Mouse (Mus musculus): ENCODE data around the gene Ccdc33.

Gene Ccdc33

DNA sequence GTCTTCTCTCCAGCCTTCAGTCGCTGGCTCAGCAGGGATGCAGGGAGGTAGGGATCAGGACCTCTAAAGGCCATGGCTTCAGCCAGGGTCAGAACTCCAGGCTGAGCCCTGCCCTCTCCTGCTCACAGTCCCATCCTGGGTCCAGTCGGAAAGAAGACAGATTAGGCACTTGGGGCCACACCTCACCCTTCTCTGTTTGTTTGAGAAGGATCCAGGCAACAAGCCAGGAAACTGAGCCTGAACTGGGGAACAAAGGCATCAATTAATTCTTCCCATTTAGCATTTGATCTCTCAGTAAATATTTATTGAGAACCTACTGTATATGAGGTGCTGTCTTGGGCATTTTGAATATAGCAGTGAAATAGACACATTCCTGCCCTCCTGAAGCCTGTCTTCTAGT, at the start of gene Ccdc33:
Gene Ccdc33 (minus strand): TSS at position 153 of the 400 bp plus-strand sequence.
- no peak for DNase-seq (ENCODE audit: extremely low spot score)

DNA sequence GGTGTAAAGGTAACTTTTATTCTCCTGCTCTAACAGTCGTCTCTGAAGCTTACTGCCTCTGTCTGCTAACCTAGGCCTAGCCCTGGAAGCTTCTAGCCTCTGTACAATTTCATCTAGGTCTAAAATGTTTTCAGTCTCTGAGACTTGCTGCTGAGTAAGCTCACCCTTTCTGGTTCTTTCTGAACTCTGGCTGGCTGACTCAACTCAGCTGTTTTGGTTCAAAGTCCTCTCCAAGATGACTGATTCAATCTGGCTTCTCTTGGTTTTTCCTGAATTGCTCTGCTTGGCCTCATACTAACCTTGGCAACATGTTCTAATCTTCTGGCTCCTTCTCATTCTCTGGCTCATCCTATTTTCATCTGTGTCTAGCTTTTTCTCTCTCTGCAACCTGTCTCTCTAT, 47.2 kb upstream of the Ccdc33 start:
- DNase-seq (ENCODE audit: extremely low spot score), result no peak

DNA sequence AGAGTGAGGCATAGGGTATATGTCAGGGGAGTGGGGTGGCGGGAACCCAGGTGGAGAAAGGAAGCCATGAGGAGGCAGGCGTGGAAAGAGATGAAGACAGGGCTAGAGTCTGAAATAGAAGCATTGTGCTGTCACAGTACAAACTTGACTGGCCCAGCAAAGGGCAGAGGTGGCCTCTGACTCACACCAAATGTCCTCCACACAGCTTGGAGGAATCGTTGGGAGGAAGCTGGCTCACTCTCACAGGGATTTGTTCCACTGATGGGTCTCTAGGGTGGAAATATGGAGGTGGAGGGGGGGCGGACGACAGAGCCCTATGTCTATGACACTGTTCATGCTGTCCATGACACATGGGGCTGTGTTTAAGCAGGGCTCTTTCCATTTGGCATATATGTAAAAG, 44.5 kb upstream of the Ccdc33 start:
- no peak for DNase-seq (ENCODE audit: extremely low spot score)

DNA sequence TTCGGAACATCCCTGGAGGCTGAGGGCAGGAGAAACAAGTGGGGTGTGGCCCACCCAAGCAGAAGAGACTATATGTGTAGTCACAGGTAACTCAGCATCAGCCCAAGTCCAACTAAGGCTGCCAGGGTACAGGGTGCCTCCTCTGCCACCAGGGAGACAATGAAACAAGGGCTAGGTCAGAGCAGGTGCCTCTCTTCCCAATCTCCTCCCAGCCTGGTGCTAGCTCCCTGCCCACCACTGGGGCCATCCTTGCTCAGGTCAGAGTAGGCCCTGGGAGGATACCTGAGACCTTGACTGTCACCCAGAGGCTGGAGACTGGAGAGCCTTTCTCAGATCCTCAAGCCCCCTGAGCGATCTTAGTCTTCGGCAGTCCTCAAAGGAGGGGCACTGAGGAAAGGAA, 43.5 kb upstream of the Ccdc33 start:
- DNase-seq (ENCODE audit: extremely low spot score), result no peak

DNA sequence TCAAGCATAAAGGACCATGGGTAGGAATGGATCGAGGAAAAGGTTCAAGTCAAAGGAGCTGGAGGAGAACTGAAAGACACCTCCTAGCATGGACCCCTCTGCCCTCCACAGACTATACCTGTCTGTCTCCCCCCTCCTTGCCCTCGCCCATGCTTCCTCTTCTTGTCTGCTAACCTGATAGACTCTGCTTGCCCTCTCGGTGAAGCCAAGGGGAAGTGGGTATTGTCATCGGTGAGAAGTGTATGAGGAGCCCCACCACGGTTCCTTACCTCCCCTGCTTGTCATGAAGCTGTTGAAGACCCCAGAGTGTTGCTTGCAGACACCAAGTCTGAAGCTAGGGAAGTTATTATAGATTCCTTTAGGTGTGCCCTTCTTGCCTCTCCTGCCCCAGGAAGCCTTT, 41.7 kb upstream of the Ccdc33 start:
- DNase-seq (ENCODE audit: extremely low spot score), result no peak

DNA sequence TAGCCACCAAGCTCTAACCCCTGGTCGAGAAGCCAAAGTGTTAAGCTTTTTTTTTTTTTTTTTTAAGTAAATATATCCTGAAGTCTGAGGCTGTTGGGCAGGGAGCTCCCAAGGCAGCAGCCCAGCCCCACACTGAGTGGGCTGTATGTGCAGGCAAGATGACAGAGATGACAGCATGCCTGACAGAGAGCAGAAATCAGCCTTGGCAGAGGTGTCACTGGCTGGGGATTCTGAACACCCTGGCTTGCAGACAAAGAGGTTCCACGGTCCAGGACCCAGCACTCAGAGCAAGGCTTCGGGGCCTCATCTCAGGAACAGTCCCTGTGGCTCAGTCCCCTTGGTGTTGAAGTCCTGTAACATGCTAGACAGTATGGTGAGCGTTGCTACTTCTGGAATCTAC, 41.2 kb upstream of the Ccdc33 start:
- DNase-seq (ENCODE audit: extremely low spot score), result no peak

DNA sequence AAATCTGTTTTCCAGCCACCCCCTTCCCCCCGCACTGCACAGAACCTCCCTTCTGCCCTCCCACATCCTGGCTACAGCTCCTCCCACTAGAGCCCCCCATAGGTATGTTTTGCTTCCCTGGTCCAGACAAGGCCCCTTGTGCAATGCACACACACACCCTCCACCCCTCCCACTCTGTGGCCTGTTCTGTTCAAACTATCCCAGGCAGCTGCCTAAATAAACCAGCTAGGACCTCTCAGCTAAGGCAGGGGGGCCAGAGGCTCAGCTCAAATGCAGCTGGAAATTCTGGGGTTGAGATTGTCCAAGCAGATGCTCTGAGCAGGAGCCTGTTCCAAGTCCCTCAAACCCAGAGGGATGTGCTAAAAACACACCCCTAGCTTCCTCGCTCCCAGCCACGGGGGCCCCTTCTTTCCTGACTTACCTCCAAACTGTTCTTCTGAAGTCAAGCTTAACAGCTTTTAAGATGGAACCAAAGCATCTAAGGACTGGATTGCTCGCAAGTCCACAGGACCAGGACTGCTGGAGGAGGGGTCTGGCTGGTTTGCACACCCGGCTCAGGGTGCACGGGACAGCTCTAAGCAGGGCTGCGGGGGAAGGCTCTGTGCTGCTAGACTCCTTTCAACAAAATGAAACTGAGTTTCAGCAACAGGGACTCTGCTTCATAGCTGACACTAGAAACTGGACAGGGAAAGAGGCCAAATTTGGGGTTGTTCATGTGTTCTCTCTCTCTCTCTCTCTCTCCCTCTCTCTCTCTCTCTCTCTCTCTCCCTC, 40.1 kb upstream of the Ccdc33 start:
- peak; percentile 46 for DNase-seq (ENCODE audit: extremely low spot score)

DNA sequence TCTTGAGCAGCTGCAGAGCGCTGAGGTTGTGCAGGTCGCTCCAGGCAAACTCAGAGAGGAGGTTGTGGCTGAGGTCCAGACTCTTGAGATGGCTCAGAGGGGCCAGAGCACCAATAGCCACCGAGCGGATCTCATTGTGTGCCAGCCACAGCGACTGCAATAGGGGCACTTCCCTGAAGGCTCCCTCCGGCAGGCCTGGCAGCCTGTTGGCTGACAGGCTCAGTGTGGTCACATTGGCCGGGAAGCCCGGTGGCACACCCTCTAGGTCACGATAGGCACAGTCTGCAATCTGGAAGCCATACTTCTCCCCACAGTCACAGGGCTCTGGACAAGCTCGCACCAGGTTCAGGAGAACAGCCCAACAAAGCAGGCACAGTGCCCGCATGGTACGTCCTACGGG, 39.2 kb upstream of the Ccdc33 start:
- no peak for DNase-seq (ENCODE audit: extremely low spot score)

DNA sequence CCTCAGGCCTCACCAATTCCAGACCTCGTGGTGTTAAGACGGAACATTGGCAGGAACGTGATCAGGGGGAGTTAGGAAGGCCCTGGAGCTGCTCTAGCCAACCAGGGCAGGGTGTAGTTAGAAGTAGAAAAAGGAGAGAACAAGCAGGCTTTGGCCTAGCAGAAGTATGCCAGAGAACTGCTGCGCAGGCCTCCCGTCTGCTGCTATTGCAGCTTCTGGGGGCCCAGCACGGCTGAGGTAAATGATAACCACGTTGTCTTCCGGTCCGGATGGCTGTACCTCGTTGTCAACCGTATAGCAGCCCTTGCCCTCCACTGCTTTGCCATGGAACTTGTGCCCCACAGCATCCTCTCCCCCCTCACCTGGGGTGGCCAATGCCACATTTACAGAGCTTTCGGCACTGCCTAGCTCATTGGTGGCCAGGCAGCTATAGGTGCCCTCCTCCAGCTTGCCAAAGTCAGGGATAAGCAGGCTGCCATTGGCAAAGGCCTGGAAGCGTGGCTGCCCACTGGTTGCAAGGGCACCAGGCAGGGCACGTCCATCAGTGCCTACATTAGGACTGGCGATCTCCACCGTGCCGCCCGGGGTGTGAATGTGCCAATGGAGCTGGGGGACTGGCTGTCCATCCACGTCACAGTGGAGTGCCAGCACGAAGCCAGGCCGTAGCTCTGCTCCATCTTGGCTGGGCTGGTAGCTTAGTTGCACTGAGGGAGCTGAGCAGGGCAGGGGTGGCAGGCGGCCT, 38.4 kb upstream of the Ccdc33 start:
- no peak for DNase-seq (ENCODE audit: extremely low spot score)

DNA sequence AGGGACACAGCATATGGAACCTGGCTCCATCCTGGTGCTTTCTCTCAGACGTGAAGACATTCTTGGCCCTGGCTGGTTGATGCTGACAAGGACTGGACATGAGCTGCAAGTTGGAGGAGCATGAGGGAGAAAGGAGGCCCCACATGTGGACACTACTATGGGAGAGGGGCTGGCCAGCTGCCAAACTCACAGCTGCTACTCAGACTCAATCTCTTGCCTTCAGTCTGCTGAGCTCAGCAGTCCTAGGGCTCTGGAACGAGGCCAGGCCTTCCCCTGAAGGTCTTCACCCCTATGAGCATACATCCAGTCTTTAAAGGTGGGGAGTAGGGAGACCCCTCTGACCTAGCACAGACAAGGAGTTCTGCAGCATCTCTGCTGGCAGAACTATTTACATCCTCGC, 36.7 kb upstream of the Ccdc33 start:
- DNase-seq (ENCODE audit: extremely low spot score), result no peak

DNA sequence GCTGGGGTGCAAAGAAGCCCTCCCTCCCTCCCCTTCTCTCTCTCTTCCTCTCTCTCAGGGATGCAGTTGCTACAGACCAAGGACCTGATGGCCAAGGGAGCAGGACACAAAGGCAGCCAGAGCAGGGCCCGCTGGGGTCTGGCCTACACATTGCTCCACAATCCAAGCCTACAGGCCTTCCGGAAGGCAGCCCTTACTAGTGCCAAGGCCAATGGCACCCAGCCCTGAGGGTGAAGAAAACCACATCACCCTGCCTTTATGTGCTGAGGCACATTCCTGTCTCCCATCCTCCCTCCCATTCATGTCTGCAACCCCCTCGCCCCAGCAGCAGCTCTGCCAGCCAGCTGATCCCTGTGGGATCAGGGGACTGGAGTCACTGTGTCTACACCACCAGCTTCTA, 34.5 kb upstream of the Ccdc33 start:
- DNase-seq (ENCODE audit: extremely low spot score), result no peak

DNA sequence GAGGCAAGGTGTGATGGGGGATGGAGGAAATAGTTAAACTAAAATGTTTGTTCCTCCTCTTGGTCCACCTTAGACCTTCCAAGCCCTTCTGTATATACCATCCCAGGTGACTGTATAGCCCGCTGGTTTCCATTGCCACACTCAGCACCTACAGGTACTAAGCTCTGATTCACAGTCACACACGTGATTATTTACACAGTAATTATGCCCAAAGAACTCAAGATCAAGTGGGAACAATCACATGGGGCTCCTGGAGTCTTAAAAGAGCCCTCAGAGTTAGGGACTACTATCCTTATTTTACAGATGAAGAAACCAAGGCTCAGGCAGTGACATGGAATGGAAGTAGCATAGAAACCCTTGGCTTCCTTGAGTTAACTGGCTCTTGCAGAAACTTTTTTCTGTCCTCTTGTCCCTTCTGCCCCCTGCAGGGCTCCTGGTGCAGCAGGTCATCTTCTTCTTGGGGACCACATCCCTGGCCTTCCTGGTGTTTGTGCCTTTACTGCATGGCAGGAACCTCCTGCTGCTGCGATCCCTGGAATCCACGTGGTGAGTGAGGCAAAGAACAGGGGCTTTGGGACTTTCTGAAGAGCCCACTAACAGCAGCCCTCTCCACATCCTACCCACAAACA, 32.2 kb upstream of the Ccdc33 start:
- DNase-seq (ENCODE audit: extremely low spot score), result no peak

DNA sequence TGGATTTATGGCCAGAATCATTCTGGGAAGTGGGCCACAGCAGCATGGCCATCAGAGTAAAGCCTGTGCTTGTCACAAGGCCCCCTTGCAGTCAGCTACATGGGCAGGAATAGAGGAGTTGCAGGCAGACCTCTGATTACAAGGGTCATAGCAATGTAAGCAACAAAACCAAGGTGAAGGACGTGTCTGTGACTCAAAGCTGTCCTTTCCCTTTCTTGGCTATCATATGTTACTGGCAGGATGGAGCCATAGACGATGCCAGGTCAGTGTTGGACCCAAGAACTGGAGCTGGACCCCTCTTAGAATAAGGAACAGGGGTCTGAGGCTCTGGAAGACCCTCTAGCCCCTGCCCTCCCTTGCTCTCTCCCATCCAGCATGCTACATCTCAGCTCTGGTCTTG, 30.2 kb upstream of the Ccdc33 start:
- DNase-seq (ENCODE audit: extremely low spot score), result no peak

DNA sequence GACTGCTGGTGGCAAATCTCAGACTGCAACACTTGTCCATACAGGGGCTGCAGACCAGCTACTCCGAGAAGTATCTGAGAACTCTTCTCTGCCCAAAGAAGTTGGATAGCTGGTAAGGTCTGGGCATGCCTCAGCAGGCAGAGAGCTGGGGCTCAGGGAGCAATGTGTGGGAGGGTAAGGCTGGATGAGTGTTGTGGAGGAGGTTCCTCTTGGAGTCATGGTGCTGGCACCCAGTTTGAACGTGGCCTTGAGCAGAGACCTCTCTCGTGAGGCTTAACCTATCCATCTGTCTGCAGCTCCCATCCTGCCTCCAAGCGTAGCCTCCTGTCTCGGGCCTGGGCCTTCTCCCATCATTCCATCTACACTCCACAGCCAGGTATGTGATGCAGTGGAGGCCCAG, 26.8 kb upstream of the Ccdc33 start:
- DNase-seq (ENCODE audit: extremely low spot score), result no peak

DNA sequence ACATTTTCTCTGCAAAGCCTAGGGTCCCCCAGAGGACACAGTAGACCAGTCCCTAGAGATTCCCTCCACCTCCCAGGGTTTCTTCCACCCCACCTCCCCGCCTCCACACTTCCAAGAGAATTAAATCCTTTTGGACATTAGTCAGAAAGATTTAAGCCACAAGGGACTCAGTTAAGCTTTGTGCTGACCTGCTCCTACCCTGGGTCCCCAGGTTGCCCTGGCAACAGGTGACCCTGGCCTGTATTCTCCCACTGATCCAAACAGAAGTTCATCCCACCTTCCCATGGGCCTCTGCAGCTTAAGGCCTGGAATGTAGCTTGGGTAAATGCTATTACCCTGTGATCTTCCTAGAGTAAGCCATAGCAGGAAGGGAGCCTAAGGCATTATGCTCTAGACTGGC, 26.0 kb upstream of the Ccdc33 start:
- peak; percentile 52 for DNase-seq (ENCODE audit: extremely low spot score)

DNA sequence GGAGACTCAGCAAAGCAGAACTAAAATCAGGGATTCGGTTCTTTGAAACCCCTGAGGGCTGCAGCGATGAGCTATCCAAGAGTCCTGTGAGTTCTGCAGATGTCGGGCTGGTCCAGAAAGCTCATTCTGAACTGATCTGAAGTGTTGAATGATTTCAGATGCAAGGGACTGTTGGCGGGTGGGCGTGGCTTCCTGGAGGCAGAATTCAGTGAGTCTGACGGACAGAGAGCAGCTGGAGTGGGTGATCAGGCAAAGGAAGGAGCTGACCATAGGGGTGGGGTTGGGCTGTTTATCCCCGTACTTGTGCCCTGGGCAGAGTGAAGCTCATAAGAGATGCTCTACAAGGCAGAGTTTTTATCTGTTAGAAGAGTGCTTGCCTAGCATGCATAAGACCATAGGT, 24.8 kb upstream of the Ccdc33 start:
- DNase-seq (ENCODE audit: extremely low spot score), result no peak

DNA sequence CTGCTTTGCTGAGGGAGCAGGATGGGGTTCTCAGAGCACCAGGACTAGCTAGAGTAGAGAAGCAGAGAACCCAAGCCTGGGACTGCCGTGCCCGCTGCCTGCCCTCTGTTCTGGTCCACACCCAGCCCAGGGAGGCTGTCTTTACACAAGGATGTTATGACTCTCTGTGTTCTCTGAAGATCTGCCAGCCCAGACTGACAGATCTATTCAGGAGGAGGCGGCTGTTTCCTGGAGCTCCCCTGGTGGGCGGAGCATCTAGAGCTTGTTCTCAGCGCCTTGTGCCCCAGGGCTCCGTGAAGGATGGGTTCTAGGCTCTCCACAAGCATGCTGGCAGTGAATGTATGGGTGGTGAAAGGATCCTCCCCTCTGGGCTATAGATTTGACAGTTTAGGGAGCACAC, 21.3 kb upstream of the Ccdc33 start:
- DNase-seq (ENCODE audit: extremely low spot score), result no peak

DNA sequence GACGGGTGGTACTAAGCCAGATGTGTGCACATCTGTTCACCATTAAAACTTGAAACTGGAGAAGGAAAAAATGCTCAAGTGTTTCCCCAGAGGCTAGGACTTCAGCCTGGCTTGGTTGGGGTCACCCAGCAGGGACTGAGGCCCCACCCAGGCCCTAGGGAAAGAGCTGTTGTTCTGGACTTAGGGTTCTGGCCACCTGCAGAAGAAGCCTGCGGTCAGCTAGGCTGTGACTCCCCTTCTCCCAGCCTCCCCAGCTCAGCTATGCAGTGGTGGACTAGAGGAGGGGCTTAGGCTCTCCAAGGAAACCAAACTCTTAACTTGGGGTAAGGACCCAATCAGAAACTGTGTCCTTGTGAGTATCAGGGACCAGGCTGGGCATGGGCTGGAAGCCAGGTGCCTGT, 17.3 kb upstream of the Ccdc33 start:
- DNase-seq (ENCODE audit: extremely low spot score), result no peak

DNA sequence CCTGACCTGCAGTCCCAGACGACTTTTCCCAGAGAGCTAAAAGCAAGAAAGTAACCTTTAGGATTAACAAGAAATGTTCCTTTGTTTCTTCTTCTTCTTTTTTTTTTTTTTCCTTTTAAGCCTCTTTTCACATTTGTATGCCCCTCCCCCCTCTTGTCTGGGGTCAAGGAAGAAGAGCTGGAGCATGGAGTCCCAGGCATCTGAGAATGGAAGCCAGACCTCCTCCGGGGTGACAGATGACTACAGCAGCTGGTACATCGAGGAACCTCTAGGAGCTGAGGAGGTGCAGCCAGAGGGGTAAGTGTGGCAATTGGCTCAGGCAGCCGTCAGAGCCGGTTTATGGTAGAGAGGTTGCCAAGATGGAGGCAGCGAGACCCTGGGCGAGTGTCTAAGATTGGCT, 16.3 kb upstream of the Ccdc33 start:
- peak; percentile 27 for DNase-seq (ENCODE audit: extremely low spot score)

DNA sequence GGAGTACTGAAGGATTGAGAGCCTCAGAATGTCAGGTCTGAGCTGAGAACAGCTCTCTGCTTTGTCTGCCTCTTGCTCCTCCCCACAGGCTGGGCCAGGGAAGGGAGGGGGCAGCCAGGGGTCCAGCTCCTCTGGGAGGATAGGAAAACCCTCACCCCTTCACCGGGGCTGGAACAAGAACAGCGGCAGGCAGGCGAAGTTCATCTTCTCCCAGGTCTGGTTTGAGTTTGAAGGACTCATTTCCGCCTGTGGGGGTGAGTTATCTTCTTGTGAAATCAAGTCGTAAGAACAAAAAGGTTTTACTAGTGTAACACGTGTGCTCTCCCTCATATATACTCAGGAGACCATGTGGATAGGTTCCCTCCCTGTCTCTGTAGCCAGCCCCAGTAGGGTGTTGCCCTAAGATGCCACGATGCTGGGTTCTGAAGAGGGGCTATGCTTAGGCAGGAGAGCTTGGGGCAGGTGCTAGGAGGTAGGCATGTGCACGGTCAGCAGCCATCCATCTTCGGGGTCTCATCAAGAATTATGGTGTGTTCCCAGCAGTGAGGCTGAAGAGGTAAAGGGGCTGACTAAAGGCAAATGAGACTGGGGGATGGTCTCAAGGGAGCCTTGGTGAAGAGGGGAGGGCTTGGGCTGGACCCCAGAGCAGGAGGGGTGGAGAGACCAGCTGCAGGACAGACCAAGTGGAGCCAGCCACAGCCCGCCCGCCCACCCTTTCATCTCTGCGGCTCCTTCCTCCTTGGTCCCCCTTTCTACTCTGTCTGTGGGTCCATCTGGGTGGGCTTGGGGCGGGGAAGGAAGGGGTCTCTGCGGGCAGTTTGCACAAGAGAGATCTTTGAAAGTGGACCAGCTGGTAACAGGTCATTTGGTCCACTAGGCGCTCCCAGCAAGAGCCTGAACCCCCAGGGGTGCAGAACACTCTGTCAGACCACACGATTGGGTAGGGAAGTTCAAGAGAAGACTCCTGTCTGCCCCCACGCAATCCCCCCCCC, 15.6 kb upstream of the Ccdc33 start:
- DNase-seq (ENCODE audit: extremely low spot score), result peak; percentile 70

DNA sequence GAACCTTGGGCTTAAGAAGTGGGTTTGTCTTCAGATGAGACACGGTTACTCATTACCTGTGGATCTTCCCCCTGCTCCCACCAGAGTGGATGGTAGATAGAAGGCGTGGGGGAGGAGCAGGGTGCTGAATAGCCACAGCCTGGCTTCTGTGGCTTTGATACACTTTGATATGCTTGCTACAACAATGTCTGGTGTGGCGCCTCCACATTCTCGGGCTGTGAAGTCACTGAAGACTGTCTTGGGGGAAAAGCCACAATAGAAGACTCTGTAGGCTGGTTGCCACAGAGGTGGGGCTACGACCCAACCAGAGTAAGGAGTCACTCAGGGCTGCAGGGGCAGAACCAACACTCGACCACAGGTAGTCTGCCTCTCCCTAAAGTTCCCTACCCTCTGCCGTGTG, 13.1 kb upstream of the Ccdc33 start:
- DNase-seq (ENCODE audit: extremely low spot score), result no peak

DNA sequence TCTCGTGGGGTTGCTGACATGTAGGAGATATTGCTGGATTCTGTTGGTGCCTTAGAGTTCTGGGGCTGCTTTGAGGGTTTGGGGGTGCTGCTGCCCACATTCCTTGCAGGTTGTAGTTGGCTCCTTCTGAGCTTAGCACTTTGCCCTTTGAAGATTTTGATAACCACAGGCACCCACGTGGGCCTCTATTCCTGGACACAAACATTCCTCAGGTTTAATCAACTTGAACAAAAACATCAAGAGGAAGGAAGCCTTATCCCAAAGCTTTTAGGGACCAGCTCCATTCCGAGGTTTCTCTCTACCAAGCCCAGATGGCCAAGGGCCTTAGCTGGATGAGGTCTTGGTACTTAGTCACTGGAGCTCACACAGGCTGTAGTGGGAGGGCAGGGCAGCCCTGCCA, 12.3 kb upstream of the Ccdc33 start:
- no peak for DNase-seq (ENCODE audit: extremely low spot score)

Data from embryo, embryonic 9.5 days (tissue).